Mouse (Mus musculus) neural tube, embryonic 11.5 days (tissue): ENCODE measurements at regions not wholly inside any gene's neighbourhood (a gene's known extent, or its start where the extent isn't known, plus 50 kb on each side); places are given as distances from the start of the nearest gene placed in this dataset.

Source experiments
- ATAC-seq: fragments of 200-750 bp; cut with Nextera tagmentation; 2 replicates; pipeline ENCODE4 v1.8.0; 2017; ENCODE audit warnings: moderate number of reproducible peaks, mild to moderate bottlenecking, moderate TSS enrichment, moderate library complexity; ENCODE audit not compliant: insufficient read depth, low FRiP score, low TSS enrichment
- DNase-seq: peaks from one replicate; pipeline ENCODE4 v3.0.0-alpha.2; 2015; ENCODE audit warnings: low spot score
- H3K27ac ChIP-seq: fragments of 300-500 bp; sonication (generic); 2 replicates; pipeline ENCODE4 v1.5.1; 2014; ENCODE audit warnings: low read depth, mild to moderate bottlenecking, low read length
- H3K27me3 ChIP-seq: fragments of 300-500 bp; sonication (generic); 2 replicates; pipeline ENCODE4 v1.6.1; 2014; ENCODE audit warnings: mild to moderate bottlenecking, low read length, mixed read lengths; ENCODE audit not compliant: control insufficient read depth, insufficient read depth
- H3K36me3 ChIP-seq: fragments of 300-500 bp; sonication (generic); 2 replicates; pipeline ENCODE4 v1.6.1; 2014; ENCODE audit warnings: mild to moderate bottlenecking, low read length, moderate library complexity, mixed read lengths; ENCODE audit not compliant: control insufficient read depth, insufficient read depth
- H3K4me1 ChIP-seq: fragments of 300-500 bp; sonication (generic); 2 replicates; pipeline ENCODE4 v1.6.1; 2014; ENCODE audit warnings: low read length, mixed read lengths; ENCODE audit not compliant: control insufficient read depth, insufficient read depth
- H3K4me2 ChIP-seq: fragments of 300-500 bp; sonication (generic); 2 replicates; pipeline ENCODE4 v1.6.1; 2014; ENCODE audit warnings: low read depth, mild to moderate bottlenecking, moderate library complexity
- H3K4me3 ChIP-seq: fragments of 300-500 bp; sonication (generic); 2 replicates; pipeline ENCODE4 v1.5.1; 2014; ENCODE audit warnings: low read depth, low read length
- H3K9ac ChIP-seq: fragments of 300-500 bp; sonication (generic); 2 replicates; pipeline ENCODE4 v1.6.1; 2014; ENCODE audit warnings: mild to moderate bottlenecking, low read length
- H3K9me3 ChIP-seq: fragments of 300-500 bp; sonication (generic); 2 replicates; pipeline ENCODE4 v1.6.1; 2016; ENCODE audit warnings: low read length; ENCODE audit not compliant: control insufficient read depth
- WGBS: fragments of 180-500 bp; shearing (Covaris S2); extraction: QIAGEN DNeasy Blood & Tissue Kit; methylation state at CpG from one replicate; pipeline ENCODE4 v1.1.7; 2014; 5-methylcytosine and 5-hydroxymethylcytosine counted together

DNA sequence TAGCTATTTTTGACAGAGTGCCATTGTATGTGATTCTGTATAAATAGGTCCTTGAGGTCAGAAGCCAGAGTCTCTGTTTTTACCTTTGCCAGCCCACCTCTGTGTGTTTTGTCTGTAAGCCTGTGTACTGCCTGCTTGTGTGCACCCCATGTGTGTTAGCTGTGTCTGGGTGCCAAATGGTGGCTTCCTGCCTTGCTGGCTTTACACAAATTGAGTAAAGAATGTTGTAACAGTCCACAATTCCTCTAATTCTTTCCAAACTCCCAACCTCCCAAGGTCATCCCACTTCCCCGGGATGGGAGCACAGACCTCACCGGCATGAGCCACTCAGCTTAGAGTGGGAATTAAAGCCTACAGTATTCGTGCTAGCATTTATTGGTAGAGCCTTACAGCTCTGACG, 125.5 kb upstream of the Slit3 start:
- no peak overlapping the region for H3K4me3 ChIP-seq
- H3K36me3 ChIP-seq = no peaks in the 10 kb centered on the region
- H3K4me1 ChIP-seq = no peaks in the 10 kb centered on the region
- WGBS = 63% methylated on average over 4 of the region's 4 CpGs
- ATAC-seq (no peak), DNase-seq (no peak)
- H3K4me2 ChIP-seq = no peak overlapping the region
- no peaks in the 10 kb centered on the region for H3K9me3 ChIP-seq
- no peak overlapping the region for H3K27ac ChIP-seq
- H3K27me3 ChIP-seq = no peaks in the 10 kb centered on the region
- no peak overlapping the region for H3K9ac ChIP-seq

GRCm38 (mm10) chr11:34982775-34983457, 138.1 kb upstream of the Slit3 start:
- DNase-seq (no peak), ATAC-seq (no peak)
- Histone ChIP-seq H3K36me3 (no peaks in the 10 kb centered on the region), H3K27ac (no peak overlapping the region), H3K27me3 (no peaks in the 10 kb centered on the region), H3K4me3 (no peak overlapping the region), H3K4me1 (no peaks in the 10 kb centered on the region), H3K9me3 (no peaks in the 10 kb centered on the region), H3K9ac (no peak overlapping the region), H3K4me2 (no peak overlapping the region)
- 65% methylated on average over 5 of the region's 5 CpGs for WGBS

GRCm38 (mm10) chr11:34980210-34980609, 140.8 kb upstream of the Slit3 start:
- DNase-seq (no peak), ATAC-seq (no peak)
- Histone ChIP-seq H3K9ac (no peak overlapping the region), H3K4me1 (no peaks in the 10 kb centered on the region), H3K36me3 (no peaks in the 10 kb centered on the region), H3K27ac (no peak overlapping the region), H3K4me2 (no peak overlapping the region), H3K9me3 (no peaks in the 10 kb centered on the region), H3K4me3 (no peak overlapping the region), H3K27me3 (no peaks in the 10 kb centered on the region)
- WGBS = 79% methylated on average over 1 of the region's 1 CpGs

GRCm38 (mm10) chr11:34977861-34978260, 143.2 kb upstream of the Slit3 start:
- H3K9ac ChIP-seq = no peak overlapping the region
- H3K9me3 ChIP-seq = no peaks in the 10 kb centered on the region
- H3K4me2 ChIP-seq = no peak overlapping the region
- 90% methylated on average over 7 of the region's 7 CpGs for WGBS
- DNase-seq = no peak
- H3K27ac ChIP-seq = no peak overlapping the region
- no peaks in the 10 kb centered on the region for H3K36me3 ChIP-seq
- H3K4me1 ChIP-seq = no peaks in the 10 kb centered on the region
- no peak overlapping the region for H3K4me3 ChIP-seq
- H3K27me3 ChIP-seq = no peaks in the 10 kb centered on the region
- no peak for ATAC-seq

GRCm38 (mm10) chr11:34975771-34976302, 142.4 kb upstream of the Spdl1 start:
- 82% methylated on average over 8 of the region's 8 CpGs for WGBS

GRCm38 (mm10) chr11:34973467-34973921, 140.1 kb upstream of the Spdl1 start:
- H3K27me3 ChIP-seq = no peaks in the 10 kb centered on the region
- no peaks in the 10 kb centered on the region for H3K9me3 ChIP-seq
- no peak for ATAC-seq

More at GRCm38 (mm10) chr11:34975771-34976302, 142.4 kb upstream of the Spdl1 start:
- Histone ChIP-seq H3K4me2 (no peak overlapping the region), H3K4me1 (no peaks in the 10 kb centered on the region), H3K27ac (no peak overlapping the region), H3K36me3 (no peaks in the 10 kb centered on the region), H3K9me3 (no peaks in the 10 kb centered on the region), H3K9ac (no peak overlapping the region), H3K4me3 (no peak overlapping the region), H3K27me3 (no peaks in the 10 kb centered on the region)
- no peak for ATAC-seq
- DNase-seq = no peak

GRCm38 (mm10) chr11:34973012-34973411, 139.6 kb upstream of the Spdl1 start:
- Histone ChIP-seq H3K9me3 (no peaks in the 10 kb centered on the region), H3K27me3 (no peaks in the 10 kb centered on the region), H3K4me1 (no peaks in the 10 kb centered on the region), H3K27ac (no peak overlapping the region), H3K4me2 (no peak overlapping the region), H3K36me3 (no peaks in the 10 kb centered on the region), H3K4me3 (no peak overlapping the region), H3K9ac (no peak overlapping the region)
- DNase-seq (no peak), ATAC-seq (no peak)
- WGBS = 70% methylated on average over 5 of the region's 5 CpGs

More at GRCm38 (mm10) chr11:34973467-34973921, 140.1 kb upstream of the Spdl1 start:
- Histone ChIP-seq H3K4me1 (no peaks in the 10 kb centered on the region), H3K27ac (no peak overlapping the region), H3K4me3 (no peak overlapping the region), H3K4me2 (no peak overlapping the region), H3K36me3 (no peaks in the 10 kb centered on the region), H3K9ac (no peak overlapping the region)
- 35% methylated on average over 1 of the region's 1 CpGs for WGBS
- no peak for DNase-seq

- no peak overlapping the region for H3K9ac ChIP-seq
- no peaks in the 10 kb centered on the region for H3K27me3 ChIP-seq
- no peaks in the 10 kb centered on the region for H3K9me3 ChIP-seq
- no peak overlapping the region for H3K4me2 ChIP-seq
- H3K4me3 ChIP-seq = no peak overlapping the region
- WGBS = 86% methylated on average over 7 of the region's 7 CpGs
- no peaks in the 10 kb centered on the region for H3K4me1 ChIP-seq
- H3K27ac ChIP-seq = no peak overlapping the region
- no peak for ATAC-seq
- no peak for DNase-seq
- H3K36me3 ChIP-seq = no peaks in the 10 kb centered on the region
Measured at GRCm38 (mm10) chr11:34959291-34959690, 125.8 kb upstream of the Spdl1 start.
